ENCODE assay signal across 18 mouse cellular contexts in the genomic region with DNA sequence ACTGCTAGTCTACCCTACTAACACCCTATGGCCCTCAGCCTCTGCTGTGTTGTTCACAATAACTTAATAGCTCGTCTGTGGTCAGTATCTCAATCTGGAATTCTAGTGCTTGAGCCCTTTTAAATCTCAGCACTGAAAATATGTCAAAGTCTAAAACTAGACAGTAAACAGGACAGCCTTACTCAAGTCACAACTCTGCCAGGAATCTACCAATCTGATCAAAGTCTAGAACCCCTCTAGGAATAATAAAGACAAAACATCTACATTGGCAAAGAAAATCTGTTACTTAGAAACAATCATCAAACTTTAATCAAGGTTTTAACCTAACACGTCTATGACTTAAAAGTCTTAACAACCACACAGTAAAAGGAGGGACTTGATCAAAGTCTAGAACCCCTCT.
"Had no signal": no experiment of that assay in that cellular context is flagged by ENCODE, and none has a peak within 500 bp of the region (broad histone marks: within the 10 kb centered on the region; RNA-seq: fewer than 3 reads in every experiment).

No protein-coding gene starts in this region.

- H3K27me3 ChIP-seq: heart, embryonic 13.5 days; heart, embryonic 15.5 days; hindbrain, embryonic 12.5 days; intestine, embryonic 15.5 days; kidney, embryonic 15.5 days; limb, embryonic 13.5 days; limb, embryonic 15.5 days; liver, embryonic 12.5 days had no signal

- H3K27ac ChIP-seq: heart, adult 2 months; heart, embryonic 13.5 days; heart, embryonic 15.5 days; hindbrain, embryonic 10.5 days; hindbrain, embryonic 12.5 days; hindbrain, embryonic 14.5 days; intestine, embryonic 15.5 days; kidney, embryonic 15.5 days; layer of hippocampus, adult 2 months; left cerebral cortex, adult 2 months; limb, embryonic 13.5 days; limb, embryonic 15.5 days; liver, embryonic 12.5 days; liver, embryonic 14.5 days had no signal

- DNase-seq: gastrocnemius, postnatal 14 days; heart, adult 2 months; heart, postnatal 4 days; kidney, adult 8-10 months; kidney, postnatal 10 days had no signal

- H3K4me3 ChIP-seq: heart, adult 2 months; heart, embryonic 13.5 days; heart, embryonic 15.5 days; hindbrain, embryonic 10.5 days; hindbrain, embryonic 12.5 days; intestine, embryonic 15.5 days; kidney, embryonic 15.5 days; layer of hippocampus, adult 2 months; left cerebral cortex, adult 2 months; limb, embryonic 13.5 days; limb, embryonic 15.5 days; liver, embryonic 12.5 days had no signal

- H3K9me3 ChIP-seq: heart, embryonic 13.5 days; heart, embryonic 15.5 days; hindbrain, embryonic 10.5 days; hindbrain, embryonic 12.5 days; intestine, embryonic 15.5 days; kidney, embryonic 15.5 days; limb, embryonic 13.5 days; limb, embryonic 15.5 days; liver, embryonic 12.5 days had no signal

- H3K4me1 ChIP-seq: heart, embryonic 13.5 days; heart, embryonic 15.5 days; hindbrain, embryonic 10.5 days; hindbrain, embryonic 12.5 days; intestine, embryonic 15.5 days; kidney, embryonic 15.5 days; limb, embryonic 15.5 days; liver, embryonic 12.5 days had no signal

- H3K9ac ChIP-seq: heart, embryonic 13.5 days; heart, embryonic 15.5 days; hindbrain, embryonic 12.5 days; hindbrain, embryonic 14.5 days; intestine, embryonic 15.5 days; kidney, embryonic 15.5 days; limb, embryonic 13.5 days; limb, embryonic 15.5 days; liver, embryonic 12.5 days; liver, embryonic 14.5 days had no signal
